Mouse (Mus musculus): ENCODE data around the gene Olfr68.

- TF ChIP-seq CTCF (IDR thresholded peaks at IDR 0.05; ENCODE audit: low read depth): no peak
- no peak for TF ChIP-seq EP300 (IDR thresholded peaks at IDR 0.05; ENCODE audit: low read depth)
These were observed 49.4 kb downstream of the Olfr68 start, which contains the start of gene Olfr628 for GRCm38 (mm10) chr7:103730074-103730473.

All from heart, postnatal 0 days (tissue).